ENCODE assay signal across 8 mouse cellular contexts in genomic region chr7:65469666-65470065, GRCm38 (mm10). TPM values are rescaled to one million over a fixed set of nuclear protein-coding genes. Genes with fewer than 3 reads are reported as not detected.
DNase-seq lines count a peak whose midpoint lies in the region; ATAC-seq and TF ChIP-seq lines count a peak whose summit lies in the region.

No protein-coding gene starts in this region.

- no peaks in the 10 kb centered on the region for H3K79me2 ChIP-seq in C2C12 (ENCODE audit: control insufficient read depth, insufficient read depth)

- H3K27me3 ChIP-seq in C2C12 (ENCODE audit: control insufficient read depth, insufficient read depth, insufficient read length): no peaks in the 10 kb centered on the region
- H3K27me3 ChIP-seq in liver, postnatal 0 days (ENCODE audit: insufficient read depth, low read length): no peaks in the 10 kb centered on the region
- no peaks in the 10 kb centered on the region for H3K27me3 ChIP-seq in midbrain, embryonic 13.5 days

- H3K4me3 ChIP-seq in C2C12 (ENCODE audit: insufficient read depth, poor library complexity, severe bottlenecking): no peak overlapping the region
- no peak overlapping the region for H3K4me3 ChIP-seq in liver, postnatal 0 days (ENCODE audit: low read depth, low read length)
- no peak overlapping the region for H3K4me3 ChIP-seq in midbrain, embryonic 13.5 days (replicated peaks)

- DNase-seq in 3134 (ENCODE audit: extremely low read depth, insufficient read length, low spot score): peak; percentile 93
- DNase-seq in fat pad, adult 2 months (ENCODE audit: extremely low read depth, low read depth, low spot score): peak; percentile 49
- peak; percentile 63 for DNase-seq in liver, postnatal 0 days
- no peak for DNase-seq in layer of hippocampus, postnatal 25 days (ENCODE audit: extremely low spot score in 1 of 2, low spot score in 1 of 2)
- DNase-seq in left cerebral cortex, adult 9 months (ENCODE audit: low spot score in 2 of 2): no peak
- no peak for DNase-seq in heart, postnatal 25 days (ENCODE audit: low spot score)

- intact Hi-C loops in heart, postnatal 25 days (cut with DNase I): no loop called here

- no peak for TF ChIP-seq EP300 in liver, postnatal 0 days (IDR thresholded peaks at IDR 0.05; ENCODE audit: low read depth)

- H3K36me3 ChIP-seq in C2C12 (ENCODE audit: control insufficient read depth, insufficient read depth): no peaks in the 10 kb centered on the region
- H3K36me3 ChIP-seq in liver, postnatal 0 days (replicated peaks; ENCODE audit: insufficient read depth, low read length): no peaks in the 10 kb centered on the region
- no peaks in the 10 kb centered on the region for H3K36me3 ChIP-seq in midbrain, embryonic 13.5 days

- H3ac ChIP-seq in C2C12 (ENCODE audit: control insufficient read depth, insufficient read length, low read depth): no peak overlapping the region

- H3K27ac ChIP-seq in liver, postnatal 0 days (ENCODE audit: low read depth): peak overlapping the region; percentile 23; the same call in 1 of the 2 replicates
- H3K27ac ChIP-seq in midbrain, embryonic 13.5 days: no peak overlapping the region

- H3K9ac ChIP-seq in liver, postnatal 0 days (replicated peaks): no peak overlapping the region
- H3K9ac ChIP-seq in midbrain, embryonic 13.5 days (replicated peaks): no peak overlapping the region

- peak; percentile 94 for ATAC-seq in liver, postnatal 0 days
- ATAC-seq in midbrain, embryonic 13.5 days: no peak

- H3K9me3 ChIP-seq in liver, postnatal 0 days (ENCODE audit: low read length): no peaks in the 10 kb centered on the region
- H3K9me3 ChIP-seq in midbrain, embryonic 13.5 days: no peaks in the 10 kb centered on the region

- WGBS in liver, postnatal 0 days (ENCODE audit: insufficient replicate concordance): 6% methylated on average over 6 of the region's 6 CpGs
- WGBS in midbrain, embryonic 13.5 days: 37% methylated on average over 6 of the region's 6 CpGs

- no peak overlapping the region for H3K4me2 ChIP-seq in liver, postnatal 0 days (ENCODE audit: low read depth, low read length)
- H3K4me2 ChIP-seq in midbrain, embryonic 13.5 days (replicated peaks): no peak overlapping the region

- no peak for TF ChIP-seq CTCF in C2C12 (IDR thresholded peaks at IDR 0.05; ENCODE audit: control insufficient read depth, insufficient read depth, insufficient read length)
- TF ChIP-seq CTCF in liver, postnatal 0 days (IDR thresholded peaks at IDR 0.05; ENCODE audit: low read depth): no peak

- peaks cover 21% of the 10 kb centered on the region for H3K4me1 ChIP-seq in liver, postnatal 0 days (ENCODE audit: insufficient read depth)
- no peaks in the 10 kb centered on the region for H3K4me1 ChIP-seq in midbrain, embryonic 13.5 days (replicated peaks)

- H3K79me3 ChIP-seq in C2C12 (ENCODE audit: low read depth): no peaks in the 10 kb centered on the region

TF ChIP-seq in C2C12, 6 proteins besides CTCF, POLR2A, EP300 and RAD21:
- TF ChIP-seq MYOG (IDR thresholded peaks at IDR 0.05; ENCODE audit: control insufficient read depth, extremely low read depth, insufficient read length): no peak
- TF ChIP-seq USF1 (IDR thresholded peaks at IDR 0.05; ENCODE audit: low read depth): no peak
- peak; percentile 82 for TF ChIP-seq MYOD1 (IDR thresholded peaks at IDR 0.05; ENCODE audit: control insufficient read depth, insufficient read length, low read depth)
- peak; percentile 75 for TF ChIP-seq FOSL1 (IDR thresholded peaks at IDR 0.05; ENCODE audit: insufficient read depth, low read length, poor library complexity, severe bottlenecking)
- no peak for TF ChIP-seq MAX (IDR thresholded peaks at IDR 0.05)
- TF ChIP-seq CEBPB (IDR thresholded peaks at IDR 0.05; ENCODE audit: low read depth): peak; percentile 96

RNA-seq across cellular contexts. Expression of gene Tjp1, which starts 57.9 kb away (rescaled TPM):
- 19.3 TPM for polyA plus RNA-seq in C2C12 (2012; fragmentation: generic; extraction: Trizol)
- 3.4 and 3.8 TPM in 2 replicates for polyA plus RNA-seq in liver, postnatal 0 days (2015; fragmentation: Nextera tagmentation; extraction: Ambion mirVana)
- polyA plus RNA-seq in midbrain, embryonic 13.5 days (2015; fragmentation: Nextera tagmentation; extraction: Ambion mirVana): 22.3 and 26.9 TPM in 2 replicates
- total RNA-seq in layer of hippocampus, postnatal 25 days (2021): 100 to 1,000 TPM; 149 to 169 TPM
- total RNA-seq in heart, postnatal 25 days (2021): 100 to 1,000 TPM; 110 to 134 TPM

Comparison
In these comparisons a context has a peak if more than half of its experiments do, and no peak if none do; other contexts are left out.
1. DNase-seq: peak in 3134 (single experiment), fat pad, adult 2 months (single experiment) and liver, postnatal 0 days (single experiment); none in layer of hippocampus, postnatal 25 days (0 of 2), left cerebral cortex, adult 9 months (0 of 2) and heart, postnatal 25 days (single experiment).